Mouse (Mus musculus) MEL (cell line): ENCODE data around the gene Trpm1. TPM values are rescaled to one million over a fixed set of nuclear protein-coding genes. Genes with fewer than 3 reads are reported as not detected.

Experiments
- DNase-seq: peaks from one replicate; pipeline ENCODE4 v3.0.0; 2011; ENCODE audit warnings: low read depth, low spot score
- H3K27ac ChIP-seq: 2 replicates; pipeline ENCODE4 v1.5.1; 2012; ENCODE audit warnings: low read depth, mild to moderate bottlenecking, control low read depth, low read length, moderate library complexity; ENCODE audit not compliant: control insufficient read depth
- H3K27me3 ChIP-seq, 2 experiments: fragments of 150-350 bp in 1 of 2; sonication (generic) in 1 of 2; 2 replicates each; pipeline ENCODE4 v1.6.1; 2012; ENCODE audit warnings: low read length in 2 of 2, mild to moderate bottlenecking in 2 of 2, improper control_type of control experiment in 1 of 2, moderate library complexity in 1 of 2; ENCODE audit not compliant: insufficient read depth in 2 of 2, control insufficient read depth in 1 of 2
- H3K36me3 ChIP-seq, 2 experiments: 2 replicates each; pipeline ENCODE4 v1.6.1; 2012 to 2014; ENCODE audit warnings: low read length in 2 of 2, improper control_type of control experiment in 1 of 2, inconsistent platforms in 1 of 2, mild to moderate bottlenecking in 1 of 2; ENCODE audit not compliant: insufficient read depth in 2 of 2, control insufficient read depth in 1 of 2
- H3K4me1 ChIP-seq, 2 experiments: fragments of 150-350 bp in 1 of 2; sonication (generic) in 1 of 2; 2 replicates each; pipeline ENCODE4 v1.6.1; 2012; ENCODE audit warnings: low read length in 2 of 2, improper control_type of control experiment in 1 of 2, mild to moderate bottlenecking in 1 of 2; ENCODE audit not compliant: insufficient read depth in 2 of 2, control insufficient read depth in 1 of 2
- H3K4me3 ChIP-seq, 2 experiments: fragments of 150-350 bp in 1 of 2; sonication (generic) in 1 of 2; 2 replicates each; pipeline ENCODE4 v1.5.1; 2012; ENCODE audit warnings: low read depth in 2 of 2, low read length in 2 of 2, mild to moderate bottlenecking in 2 of 2, moderate library complexity in 2 of 2, control low read depth in 1 of 2, improper control_type of control experiment in 1 of 2; ENCODE audit not compliant: control insufficient read depth in 1 of 2, insufficient read depth in 1 of 2
- H3K79me2 ChIP-seq: 2 replicates; pipeline ENCODE4 v1.6.1; 2012; ENCODE audit warnings: mild to moderate bottlenecking, low read length, moderate library complexity; ENCODE audit not compliant: control insufficient read depth, poor library complexity, insufficient read depth
- H3K9ac ChIP-seq: 2 replicates; pipeline ENCODE4 v1.6.1; 2012; ENCODE audit warnings: low read depth, mild to moderate bottlenecking, control low read depth, low read length, moderate library complexity; ENCODE audit not compliant: control insufficient read depth, poor library complexity, severe bottlenecking
- H3K9me3 ChIP-seq: fragments of 150-350 bp; sonication (generic); replicated peaks from 2 replicates; pipeline ENCODE4 v1.6.1; 2012; ENCODE audit warnings: mild to moderate bottlenecking, low read length, improper control_type of control experiment, moderate library complexity; ENCODE audit not compliant: insufficient read depth
- CHD1 ChIP-seq: IDR thresholded peaks from 2 replicates; pipeline ENCODE4 v1.6.1; 2012; ENCODE audit warnings: low read depth, mild to moderate bottlenecking, inconsistent platforms, low read length, improper control_type of control experiment
- CHD2 ChIP-seq: IDR thresholded peaks from 2 replicates; pipeline ENCODE4 v1.6.1; 2011; ENCODE audit warnings: low read length, improper control_type of control experiment
- CTCF ChIP-seq, 3 experiments: IDR thresholded peaks in 2 of 3; conservative IDR thresholded peaks in 1 of 3; 2 replicates each; pipeline ENCODE4 v1.5.1; 2011 to 2012; ENCODE audit warnings: low read length in 3 of 3, low read depth in 2 of 3, mild to moderate bottlenecking in 2 of 3, improper control_type of control experiment in 1 of 3, inconsistent platforms in 1 of 3, mixed read lengths in 1 of 3, moderate library complexity in 1 of 3; ENCODE audit not compliant: control insufficient read depth in 1 of 3, insufficient read depth in 1 of 3, poor library complexity in 1 of 3, severe bottlenecking in 1 of 3
- ELF1 ChIP-seq: IDR thresholded peaks from 2 replicates; pipeline ENCODE4 v1.6.1; 2014; ENCODE audit warnings: low read depth, mild to moderate bottlenecking, inconsistent platforms, low read length, improper control_type of control experiment, moderate library complexity
- EP300 ChIP-seq, 2 experiments: IDR thresholded peaks; 2 replicates each; pipeline ENCODE4 v1.6.1; 2011; ENCODE audit warnings: improper control_type of control experiment in 2 of 2, low read length in 2 of 2, low read depth in 1 of 2, mild to moderate bottlenecking in 1 of 2
- GABPA ChIP-seq: IDR thresholded peaks from 2 replicates; pipeline ENCODE4 v1.6.1; 2012; ENCODE audit warnings: low read depth, mild to moderate bottlenecking, inconsistent platforms, low read length, improper control_type of control experiment, moderate library complexity
- MAFK ChIP-seq: IDR thresholded peaks from 2 replicates; pipeline ENCODE4 v1.6.1; 2011; ENCODE audit warnings: low read depth, mild to moderate bottlenecking, low read length, improper control_type of control experiment, borderline replicate concordance
- MAZ ChIP-seq: IDR thresholded peaks from 2 replicates; pipeline ENCODE4 v1.6.1; 2012; ENCODE audit warnings: low read depth, mild to moderate bottlenecking, inconsistent platforms, low read length, improper control_type of control experiment
- MEF2A ChIP-seq: IDR thresholded peaks from 2 replicates; pipeline ENCODE4 v1.6.1; 2014; ENCODE audit warnings: low read depth, mild to moderate bottlenecking, inconsistent platforms, low read length, improper control_type of control experiment; ENCODE audit not compliant: poor library complexity, insufficient replicate concordance, severe bottlenecking; ENCODE audit errors: extremely low read depth
- MXI1 ChIP-seq: IDR thresholded peaks from 2 replicates; pipeline ENCODE4 v1.6.1; 2011; ENCODE audit warnings: mild to moderate bottlenecking, low read depth, low read length, improper control_type of control experiment
- MYC ChIP-seq: IDR thresholded peaks from 2 replicates; pipeline ENCODE4 v1.6.1; 2011; ENCODE audit warnings: low read depth, mild to moderate bottlenecking, low read length, improper control_type of control experiment, moderate library complexity
- NRF1 ChIP-seq: IDR thresholded peaks from 2 replicates; pipeline ENCODE4 v1.6.1; 2014; ENCODE audit warnings: low read depth, mild to moderate bottlenecking, inconsistent platforms, low read length, improper control_type of control experiment, moderate library complexity; ENCODE audit not compliant: poor library complexity, insufficient read depth, severe bottlenecking
- POLR2AphosphoS2 ChIP-seq: IDR thresholded peaks from 2 replicates; pipeline ENCODE4 v1.6.1; 2011; ENCODE audit warnings: low read length, improper control_type of control experiment
- POLR2AphosphoS5 ChIP-seq: IDR thresholded peaks from 2 replicates; pipeline ENCODE4 v1.6.1; 2012; ENCODE audit warnings: low read depth, borderline replicate concordance, mild to moderate bottlenecking, inconsistent platforms, low read length, moderate library complexity, mixed read lengths
- RAD21 ChIP-seq: IDR thresholded peaks from 2 replicates; pipeline ENCODE4 v1.6.1; 2011; ENCODE audit warnings: mild to moderate bottlenecking, low read depth, low read length, improper control_type of control experiment
- RCOR1 ChIP-seq: IDR thresholded peaks from 2 replicates; pipeline ENCODE4 v1.6.1; 2012; ENCODE audit warnings: low read depth, mild to moderate bottlenecking, inconsistent platforms, low read length, improper control_type of control experiment
- SMC3 ChIP-seq: IDR thresholded peaks from 2 replicates; pipeline ENCODE4 v1.6.1; 2011; ENCODE audit warnings: low read depth, low read length, improper control_type of control experiment
- TCF12 ChIP-seq: IDR thresholded peaks from 2 replicates; pipeline ENCODE4 v1.6.1; 2014; ENCODE audit warnings: low read depth, mild to moderate bottlenecking, inconsistent platforms, low read length, improper control_type of control experiment, moderate library complexity
- USF1 ChIP-seq: IDR thresholded peaks from 2 replicates; pipeline ENCODE4 v1.6.1; 2014; ENCODE audit warnings: low read depth, mild to moderate bottlenecking, inconsistent platforms, low read length, improper control_type of control experiment, moderate library complexity
- USF2 ChIP-seq, 2 experiments: IDR thresholded peaks; 2 replicates each; pipeline ENCODE4 v1.6.1; 2011 to 2012; ENCODE audit warnings: improper control_type of control experiment in 2 of 2, low read length in 2 of 2, borderline replicate concordance in 1 of 2, inconsistent platforms in 1 of 2, low read depth in 1 of 2, mild to moderate bottlenecking in 1 of 2; ENCODE audit not compliant: insufficient read depth in 1 of 2
- ZKSCAN1 ChIP-seq: IDR thresholded peaks from 2 replicates; pipeline ENCODE4 v1.6.1; 2012; ENCODE audit warnings: low read depth, mild to moderate bottlenecking, inconsistent platforms, low read length, improper control_type of control experiment, moderate library complexity
- polyA plus RNA-seq, 2 experiments: library from polyadenylated mRNA; stranded (reverse) in 1 of 2; unstranded in 1 of 2; fragments of >175 nt in 1 of 2; fragments of >200 nt in 1 of 2; gene quantifications; 2 replicates each; pipeline versions ENCODE4 v1.2.1 to v1.2.4; 2012; ENCODE audit warnings: low replicate concordance in 2 of 2, low read depth in 1 of 2; ENCODE audit not compliant: insufficient read length in 2 of 2, insufficient read depth in 1 of 2, missing spikeins in 1 of 2
- total RNA-seq: library from RNA; depleted of rRNA; stranded (reverse); fragments of 300-350 nt; gene quantifications from 2 replicates; pipeline ENCODE4 v1.2.3, GENCODE M21; 2012

Gene Trpm1
- total and polyA plus RNA-seq, 3 experiments, result not detected

GRCm38 (mm10) chr7:64242424-64242823 lies 88.8 kb downstream of the Trpm1 start:
- TF ChIP-seq RAD21 (no peak), ZKSCAN1 (no peak), MXI1 (no peak), CHD2 (no peak), SMC3 (no peak), NRF1 (no peak), CTCF (IDR thresholded peaks at IDR 0.05 in 2 of 3, conservative IDR thresholded peaks at IDR 0.05 in 1 of 3; ENCODE audit: control insufficient read depth in 1 of 3, insufficient read depth in 1 of 3, low read depth in 2 of 3, low read length in 3 of 3, poor library complexity in 1 of 3, severe bottlenecking in 1 of 3) (no peak), POLR2AphosphoS5 (no peak), USF2 (IDR thresholded peaks at IDR 0.05; ENCODE audit: borderline replicate concordance in 1 of 2, insufficient read depth in 1 of 2, low read depth in 1 of 2, low read length in 2 of 2) (no peak), USF1 (no peak), GABPA (no peak), MYC (no peak), RCOR1 (no peak), MAZ (no peak), CHD1 (no peak), ELF1 (no peak), MAFK (no peak)
- Histone ChIP-seq H3K27ac (no peak overlapping the region), H3K9ac (no peak overlapping the region), H3K79me2 (no peaks in the 10 kb centered on the region), H3K4me1 (no peaks in the 10 kb centered on the region), H3K27me3 (no peaks in the 10 kb centered on the region; a peak in 1 of 4 replicates), H3K36me3 (no peaks in the 10 kb centered on the region), H3K9me3 (no peaks in the 10 kb centered on the region), H3K4me3 (no peak overlapping the region)
- DNase-seq, result no peak

DNA sequence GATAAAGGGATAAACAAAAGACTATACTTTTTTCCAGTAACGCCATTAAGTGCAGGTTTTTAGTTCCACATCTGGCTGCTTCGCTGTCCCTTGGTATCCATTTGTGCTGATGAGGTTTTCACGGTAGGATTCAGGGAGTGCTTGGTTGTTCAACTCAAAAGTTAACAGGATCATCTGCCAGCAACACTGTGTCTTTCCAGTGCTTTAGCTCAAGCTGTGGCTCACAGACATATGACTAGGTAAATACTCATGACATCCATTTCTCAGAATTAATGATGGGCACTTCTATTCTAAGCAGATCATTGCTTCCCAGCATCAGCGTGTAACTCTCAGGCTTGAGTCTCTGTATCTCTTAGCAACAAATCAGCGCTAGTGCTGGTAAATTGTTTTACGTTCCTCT lies 90.7 kb downstream of the Trpm1 start:
- no peak for TF ChIP-seq SMC3
- no peak for TF ChIP-seq POLR2AphosphoS5
- no peak for TF ChIP-seq MYC
- no peak for TF ChIP-seq RCOR1
- no peak for TF ChIP-seq ELF1
- no peak for TF ChIP-seq EP300 (IDR thresholded peaks at IDR 0.05; ENCODE audit: low read depth in 1 of 2, low read length in 2 of 2)
- TF ChIP-seq MEF2A, result no peak
- no peak for TF ChIP-seq POLR2AphosphoS2
- no peak for TF ChIP-seq TCF12
- no peak for DNase-seq
- no peaks in the 10 kb centered on the region for H3K36me3 ChIP-seq
- H3K9ac ChIP-seq, result no peak overlapping the region
- H3K4me3 ChIP-seq, result no peak overlapping the region
- H3K27ac ChIP-seq, result no peak overlapping the region
- H3K9me3 ChIP-seq, result no peaks in the 10 kb centered on the region
- no peaks in the 10 kb centered on the region for H3K4me1 ChIP-seq
- no peaks in the 10 kb centered on the region; a peak in 1 of 4 replicates for H3K27me3 ChIP-seq
- H3K79me2 ChIP-seq, result no peaks in the 10 kb centered on the region
